Mouse (Mus musculus) heart, postnatal 0 days (tissue): ENCODE measurements around the gene Sema5a. TPM values are rescaled to one million over a fixed set of nuclear protein-coding genes. Genes with fewer than 3 reads are reported as not detected.

Source experiments
- ATAC-seq: fragments of 200-750 bp; cut with Nextera tagmentation; 2 replicates; pipeline ENCODE4 v1.8.0; 2017; ENCODE audit warnings: low read depth, moderate number of reproducible peaks, moderate library complexity; ENCODE audit not compliant: insufficient read depth
- DNase-seq: peaks from one replicate; pipeline ENCODE4 v3.0.0-alpha.2; 2016; ENCODE audit warnings: low spot score
- H3K27ac ChIP-seq: fragments of 300-500 bp; sonication (generic); 2 replicates; pipeline ENCODE4 v1.5.1; 2014; ENCODE audit warnings: low read depth, mild to moderate bottlenecking
- H3K27me3 ChIP-seq: fragments of 300-500 bp; sonication (generic); 2 replicates; pipeline ENCODE4 v1.6.1; 2014; ENCODE audit warnings: low read length, mixed read lengths; ENCODE audit not compliant: control insufficient read depth, insufficient read depth
- H3K36me3 ChIP-seq: fragments of 300-500 bp; sonication (generic); replicated peaks from 2 replicates; pipeline ENCODE4 v1.6.1; 2014; ENCODE audit warnings: low read length, mixed read lengths; ENCODE audit not compliant: control insufficient read depth, insufficient read depth
- H3K4me1 ChIP-seq: fragments of 300-500 bp; sonication (generic); 2 replicates; pipeline ENCODE4 v1.6.1; 2014; ENCODE audit warnings: antibody characterized with exemption; ENCODE audit not compliant: control insufficient read depth, insufficient read depth
- H3K4me2 ChIP-seq: fragments of 300-500 bp; sonication (generic); 2 replicates; pipeline ENCODE4 v1.6.1; 2014; ENCODE audit warnings: low read depth, mild to moderate bottlenecking, low read length, moderate library complexity
- H3K4me3 ChIP-seq: fragments of 300-500 bp; sonication (generic); 2 replicates; pipeline ENCODE4 v1.5.1; 2014; ENCODE audit warnings: low read depth, low read length
- H3K9ac ChIP-seq: fragments of 300-500 bp; sonication (generic); replicated peaks from 2 replicates; pipeline ENCODE4 v1.6.1; 2014; ENCODE audit warnings: low read depth, low read length, mixed read lengths
- H3K9me3 ChIP-seq: fragments of 300-500 bp; sonication (generic); replicated peaks from 2 replicates; pipeline ENCODE4 v1.6.1; 2016; ENCODE audit warnings: low read length; ENCODE audit not compliant: control insufficient read depth
- CTCF ChIP-seq: IDR thresholded peaks from 2 replicates; pipeline ENCODE4 v1.5.1; 2016; ENCODE audit warnings: antibody characterized with exemption, control low read depth, low read depth
- EP300 ChIP-seq: IDR thresholded peaks from 2 replicates; pipeline ENCODE4 v1.6.1; 2016; ENCODE audit warnings: antibody characterized with exemption, low read depth
- WGBS: fragments of 180-500 bp; shearing (Covaris S2); extraction: QIAGEN DNeasy Blood & Tissue Kit; methylation state at CpG from one replicate; pipeline ENCODE4 v1.1.7; 2014; 5-methylcytosine and 5-hydroxymethylcytosine counted together
- polyA plus RNA-seq: library from polyadenylated mRNA; unstranded; fragments of >200 nt; fragmentation: Nextera tagmentation; extraction: Ambion mirVana; gene quantifications from 2 replicates; pipeline ENCODE4 v1.2.1, GENCODE M21; 2015
- total RNA-seq: library from RNA; depleted of rRNA; stranded (reverse); fragments of >200 nt; gene quantifications from 2 replicates; pipeline ENCODE4 v1.2.3, GENCODE M21; 2014; ENCODE audit warnings: low replicate concordance

Sema5a gene
- total and polyA plus RNA-seq, 2 experiments from 2014 or later = 3.7 to 11.5 TPM

DNA sequence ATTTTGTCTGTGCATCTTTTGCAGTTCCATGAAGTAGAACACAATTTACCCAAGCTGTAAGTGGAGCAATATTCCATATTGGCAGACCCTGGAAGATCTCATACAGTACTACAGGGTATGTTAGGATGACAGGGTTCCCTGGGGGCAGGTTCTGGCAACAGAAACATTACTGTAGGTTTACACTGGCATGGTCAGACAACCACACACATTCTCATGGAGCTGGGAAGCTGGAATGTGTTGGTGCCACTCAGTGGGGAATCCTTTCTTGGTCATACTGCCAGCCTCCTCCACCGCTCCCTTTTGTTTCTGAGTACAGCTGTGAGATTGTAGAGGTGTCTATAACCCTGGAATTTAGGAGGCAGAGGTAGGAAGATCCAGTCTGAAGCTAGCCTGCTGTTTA is 11.2 kb upstream of the Sema5a start:
- WGBS = 91% methylated on average over 1 of the region's 1 CpGs
- TF ChIP-seq EP300 (no peak), CTCF (no peak)
- DNase-seq (no peak), ATAC-seq (no peak)
- H3K27ac ChIP-seq = no peak overlapping the region
- 0 out of 2 replicates have a peak, but pooled peaks cover 3% of the 10 kb centered on the region for H3K4me1 ChIP-seq
- H3K36me3 ChIP-seq = no peaks in the 10 kb centered on the region
- no peak overlapping the region for H3K4me2 ChIP-seq
- H3K27me3 ChIP-seq = no peaks in the 10 kb centered on the region
- no peaks in the 10 kb centered on the region for H3K9me3 ChIP-seq
- no peak overlapping the region for H3K4me3 ChIP-seq
- no peak overlapping the region for H3K9ac ChIP-seq

DNA sequence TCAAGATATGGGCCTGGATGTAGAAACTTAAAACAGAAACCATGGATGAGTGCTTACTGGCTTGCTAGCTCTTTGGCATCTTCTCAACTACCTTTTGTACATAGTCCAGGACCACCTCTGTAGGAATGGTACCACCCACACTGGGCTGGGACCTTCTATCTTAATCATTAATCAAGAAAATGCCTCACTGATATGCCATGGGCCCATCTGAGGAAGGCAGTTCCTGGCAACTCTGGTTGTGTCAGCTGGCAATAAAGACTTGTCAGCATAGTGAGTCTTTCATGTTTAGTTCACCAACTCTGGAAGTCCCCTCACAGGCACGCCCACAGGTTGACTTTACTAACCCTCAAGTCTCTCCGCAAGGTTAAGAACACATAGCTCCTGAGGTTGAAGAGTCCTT is 5.5 kb upstream of the Sema5a start:
- DNase-seq = no peak
- no peaks in the 10 kb centered on the region for H3K27me3 ChIP-seq
- H3K4me2 ChIP-seq = no peak overlapping the region
- no peak for ATAC-seq
- H3K9me3 ChIP-seq = no peaks in the 10 kb centered on the region
- no peak overlapping the region for H3K9ac ChIP-seq
- peaks cover 13% of the 10 kb centered on the region for H3K36me3 ChIP-seq
- TF ChIP-seq EP300 = no peak
- WGBS = 84% methylated on average over 2 of the region's 2 CpGs
- H3K27ac ChIP-seq = no peak overlapping the region
- H3K4me3 ChIP-seq = no peak overlapping the region
- H3K4me1 ChIP-seq = 0 out of 2 replicates have a peak, but pooled peaks cover 5% of the 10 kb centered on the region

GRCm38 (mm10) chr15:32240159-32240558 is 4.5 kb upstream of the Sema5a start:
- TF ChIP-seq CTCF (no peak), EP300 (no peak)
- Histone ChIP-seq H3K9me3 (no peaks in the 10 kb centered on the region), H3K27ac (no peak overlapping the region), H3K27me3 (no peaks in the 10 kb centered on the region), H3K4me3 (no peak overlapping the region), H3K4me1 (0 out of 2 replicates have a peak, but pooled peaks cover 5% of the 10 kb centered on the region), H3K36me3 (peaks cover 13% of the 10 kb centered on the region), H3K4me2 (no peak overlapping the region), H3K9ac (no peak overlapping the region)
- ATAC-seq = no peak
- no peak for DNase-seq
- 69% methylated on average over 3 of the region's 3 CpGs for WGBS

GRCm38 (mm10) chr15:32241666-32242065 is 2.9 kb upstream of the Sema5a start:
- Histone ChIP-seq H3K27ac (no peak overlapping the region), H3K9ac (no peak overlapping the region), H3K27me3 (no peaks in the 10 kb centered on the region), H3K4me2 (no peak overlapping the region), H3K9me3 (no peaks in the 10 kb centered on the region), H3K4me3 (no peak overlapping the region), H3K36me3 (peaks cover 13% of the 10 kb centered on the region), H3K4me1 (0 out of 2 replicates have a peak, but pooled peaks cover 5% of the 10 kb centered on the region)
- no peak for DNase-seq
- ATAC-seq = no peak
- 88% methylated on average over 6 of the region's 6 CpGs for WGBS
- TF ChIP-seq CTCF (no peak), EP300 (no peak)

DNA sequence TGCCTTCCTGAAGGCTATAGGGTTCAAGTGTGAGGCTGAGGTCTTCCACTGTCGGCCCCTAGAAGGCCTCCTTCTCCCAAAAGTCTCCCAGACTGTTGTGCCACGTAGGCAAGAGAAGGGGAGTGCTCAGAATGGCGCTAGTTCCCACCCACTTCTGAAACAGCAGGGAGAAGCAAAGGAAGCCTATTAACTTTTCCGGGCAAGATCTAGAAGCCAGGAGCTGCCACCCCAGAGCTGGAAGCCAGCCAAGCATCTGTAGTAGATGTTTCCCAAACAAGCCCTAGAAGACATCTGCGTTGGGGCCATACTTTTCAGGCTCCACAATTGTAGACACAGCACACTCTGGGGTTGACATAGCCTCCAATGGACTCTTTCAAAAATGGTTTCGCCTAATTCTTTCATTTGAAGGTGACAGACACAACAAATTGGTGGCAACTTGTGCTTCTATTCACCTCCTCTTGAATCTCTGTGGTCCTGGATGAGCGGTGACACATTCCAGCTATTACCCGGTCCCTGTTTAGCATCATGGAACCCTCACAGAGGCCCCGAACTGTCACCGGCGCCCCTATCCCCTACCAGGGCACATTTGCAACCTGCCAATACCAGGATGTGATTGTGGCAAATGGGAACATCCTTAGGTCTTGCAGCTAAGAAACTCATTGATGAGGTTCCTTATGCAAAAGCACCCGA is 1.4 kb upstream of the Sema5a start:
- peaks cover 10% of the 10 kb centered on the region for H3K4me1 ChIP-seq
- peaks cover 13% of the 10 kb centered on the region for H3K36me3 ChIP-seq
- DNase-seq = no peak
- no peak for ATAC-seq
- H3K4me2 ChIP-seq = peak overlapping the region; percentile 98
- no peaks in the 10 kb centered on the region for H3K27me3 ChIP-seq
- H3K9ac ChIP-seq = peak overlapping the region; percentile 62
- H3K9me3 ChIP-seq = no peaks in the 10 kb centered on the region
- H3K4me3 ChIP-seq = peak overlapping the region; percentile 66
- WGBS = 38% methylated on average over 12 of the region's 12 CpGs
- TF ChIP-seq EP300 (no peak), CTCF (no peak)
- peak overlapping the region; percentile 83 for H3K27ac ChIP-seq

DNA sequence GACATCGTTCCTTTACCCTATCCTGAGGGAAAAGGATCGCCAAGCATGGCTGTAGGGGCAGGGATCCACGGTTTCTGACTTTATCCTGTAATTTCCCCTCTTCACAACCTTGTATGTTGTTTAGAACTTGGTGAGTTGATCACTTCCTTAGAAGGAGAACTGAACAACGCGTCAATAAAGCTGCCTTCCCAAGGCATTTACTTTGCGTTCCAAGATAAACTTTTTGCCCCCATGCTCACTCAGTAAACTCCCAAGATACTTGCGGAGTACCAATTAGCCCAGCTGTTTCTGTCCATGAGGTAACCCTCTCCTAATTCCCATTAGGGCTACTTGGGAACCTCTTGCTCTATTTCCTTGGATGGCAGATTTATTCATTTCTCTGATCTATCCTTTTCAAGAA is 786 bp upstream of the Sema5a start:
- Histone ChIP-seq H3K36me3 (peaks cover 13% of the 10 kb centered on the region), H3K9me3 (no peaks in the 10 kb centered on the region), H3K4me2 (peak overlapping the region; percentile 98), H3K27ac (peak overlapping the region; percentile 83), H3K27me3 (no peaks in the 10 kb centered on the region), H3K9ac (peak overlapping the region; percentile 62), H3K4me1 (peaks cover 10% of the 10 kb centered on the region), H3K4me3 (peak overlapping the region; percentile 66)
- DNase-seq (no peak), ATAC-seq (no peak)
- TF ChIP-seq EP300 (no peak), CTCF (no peak)
- WGBS = 35% methylated on average over 7 of the region's 7 CpGs
